In the genomic region with DNA sequence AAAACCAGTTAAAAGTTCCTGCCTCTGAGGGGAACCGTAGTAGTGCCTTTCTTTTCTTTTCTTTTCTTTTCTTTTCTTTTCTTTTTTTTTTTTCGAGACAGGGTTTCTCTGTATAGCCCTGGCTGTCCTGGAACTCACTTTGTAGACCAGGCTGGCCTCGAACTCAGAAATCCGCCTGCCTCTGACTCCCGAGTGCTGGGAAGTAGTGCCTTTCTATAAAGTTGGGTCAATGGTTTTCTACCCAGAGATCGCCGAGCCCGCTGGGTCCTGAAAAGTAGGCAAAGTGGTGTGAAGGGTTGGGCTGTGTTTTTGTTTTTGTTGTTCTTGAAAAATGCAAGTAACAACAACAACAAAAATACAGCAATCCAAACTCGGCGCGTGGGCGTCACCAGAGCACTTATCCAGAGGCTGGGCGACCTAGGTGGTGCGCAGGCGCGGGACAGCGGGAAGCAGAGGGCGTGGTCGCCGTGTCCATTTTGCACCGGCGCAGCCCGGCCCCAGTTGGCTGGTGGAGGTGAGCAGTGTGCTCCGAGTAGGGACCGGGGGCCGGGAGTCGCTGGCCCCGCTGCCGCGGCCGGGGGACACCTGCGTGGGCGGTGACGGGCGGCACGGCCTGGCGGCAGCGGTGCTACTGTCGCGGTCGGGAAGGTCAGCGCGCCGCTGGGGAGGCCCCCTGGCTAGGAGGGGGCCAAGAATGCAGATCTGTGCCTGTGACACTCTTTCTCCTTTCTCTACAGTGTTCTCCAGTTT, we compare ENCODE assay signal across 8 mouse cellular contexts. TPM values are rescaled to one million over a fixed set of nuclear protein-coding genes. Genes with fewer than 3 reads are reported as not detected.
DNase-seq lines count a peak whose midpoint lies in the region; ATAC-seq and TF ChIP-seq lines count a peak whose summit lies in the region.

No protein-coding gene starts in this region.

- no peak for TF ChIP-seq CTCF in bone marrow, adult 2 months (IDR thresholded peaks at IDR 0.05; ENCODE audit: control insufficient read depth, insufficient read depth, low read length)

- 3% methylated on average over 44 of the region's 44 CpGs for WGBS in bone marrow, adult 2 months
- WGBS in embryonic facial prominence, embryonic 15.5 days: 5% methylated on average over 42 of the region's 44 CpGs
- WGBS in kidney, embryonic 14.5 days: 6% methylated on average over 44 of the region's 44 CpGs
- 5% methylated on average over 44 of the region's 44 CpGs for WGBS in limb, embryonic 15.5 days

- H3K36me3 ChIP-seq in embryonic facial prominence, embryonic 15.5 days: 0 out of 2 replicates have a peak, but pooled peaks cover 8% of the 10 kb centered on the region
- H3K36me3 ChIP-seq in kidney, embryonic 14.5 days (ENCODE audit: control insufficient read depth, insufficient read depth, low read length): no peaks in the 10 kb centered on the region; the same call in 1 of the 2 replicates
- H3K36me3 ChIP-seq in limb, embryonic 15.5 days: peaks cover 16% of the 10 kb centered on the region

- H3K4me1 ChIP-seq in bone marrow, adult 2 months (ENCODE audit: control insufficient read depth, insufficient read depth, low read length): peaks cover 2% of the 10 kb centered on the region; the same call in 1 of the 2 replicates
- peaks cover 8% of the 10 kb centered on the region for H3K4me1 ChIP-seq in embryonic facial prominence, embryonic 15.5 days
- H3K4me1 ChIP-seq in kidney, embryonic 14.5 days (ENCODE audit: control insufficient read depth, insufficient read depth, low read length): 0 out of 2 replicates have a peak, but pooled peaks cover 6% of the 10 kb centered on the region
- H3K4me1 ChIP-seq in limb, embryonic 15.5 days: peaks cover 10% of the 10 kb centered on the region; the same call in 1 of the 2 replicates

- TF ChIP-seq POLR2A in bone marrow, adult 2 months (IDR thresholded peaks at IDR 0.05; ENCODE audit: borderline replicate concordance, control insufficient read depth, low read depth, low read length): peak; percentile 53; the same call in 1 of the 2 replicates

- DNase-seq in 416B (ENCODE audit: low read depth): peak; percentile 88
- peak; percentile 90 for DNase-seq in heart, adult 9 months (ENCODE audit: low spot score in 2 of 2)
- DNase-seq in monocyte, adult 2 months (ENCODE audit: low read depth in 1 of 2, low spot score in 2 of 2): peak; percentile 50 to 75
- DNase-seq in spleen, postnatal 36 days (ENCODE audit: low spot score in 2 of 2): peak; percentile 86 to 89

- H3K9ac ChIP-seq in embryonic facial prominence, embryonic 15.5 days: peak overlapping the region; percentile 84
- peak overlapping the region; percentile 73 for H3K9ac ChIP-seq in kidney, embryonic 14.5 days (ENCODE audit: low read depth, low read length)
- H3K9ac ChIP-seq in limb, embryonic 15.5 days: peak overlapping the region; percentile 88

- peak overlapping the region; percentile 51 for H3K4me2 ChIP-seq in embryonic facial prominence, embryonic 15.5 days (replicated peaks)
- H3K4me2 ChIP-seq in kidney, embryonic 14.5 days (replicated peaks; ENCODE audit: low read depth, low read length): peak overlapping the region; percentile 51
- peak overlapping the region; percentile 47 for H3K4me2 ChIP-seq in limb, embryonic 15.5 days

- H3K27me3 ChIP-seq in embryonic facial prominence, embryonic 15.5 days: no peaks in the 10 kb centered on the region
- no peaks in the 10 kb centered on the region for H3K27me3 ChIP-seq in kidney, embryonic 14.5 days (ENCODE audit: control insufficient read depth, insufficient read depth, low read length)
- no peaks in the 10 kb centered on the region for H3K27me3 ChIP-seq in limb, embryonic 15.5 days

- peak; percentile 90 for ATAC-seq in embryonic facial prominence, embryonic 15.5 days (ENCODE audit: insufficient number of reproducible peaks, low FRiP score, low TSS enrichment, low read depth)
- ATAC-seq in kidney, embryonic 14.5 days (ENCODE audit: low FRiP score, low TSS enrichment): peak; percentile 97
- ATAC-seq in limb, embryonic 15.5 days (ENCODE audit: insufficient number of reproducible peaks, low FRiP score, low TSS enrichment, low read depth): peak; percentile 94

- peak overlapping the region; percentile 69; the same call in 1 of the 2 replicates for H3K27ac ChIP-seq in bone marrow, adult 2 months (ENCODE audit: control insufficient read depth, insufficient read depth, low read depth, low read length, poor library complexity)
- peak overlapping the region; percentile 85 for H3K27ac ChIP-seq in embryonic facial prominence, embryonic 15.5 days (replicated peaks)
- H3K27ac ChIP-seq in kidney, embryonic 14.5 days (ENCODE audit: low read depth, low read length): peak overlapping the region; percentile 43; the same call in 1 of the 2 replicates
- H3K27ac ChIP-seq in limb, embryonic 15.5 days: peak overlapping the region; percentile 87

- H3K9me3 ChIP-seq in embryonic facial prominence, embryonic 15.5 days (replicated peaks): no peaks in the 10 kb centered on the region
- no peaks in the 10 kb centered on the region for H3K9me3 ChIP-seq in kidney, embryonic 14.5 days (ENCODE audit: control insufficient read depth, low read length)
- no peaks in the 10 kb centered on the region for H3K9me3 ChIP-seq in limb, embryonic 15.5 days

- H3K4me3 ChIP-seq in bone marrow, adult 2 months (replicated peaks; ENCODE audit: control insufficient read depth, low read depth, low read length): peak overlapping the region; percentile 67
- H3K4me3 ChIP-seq in embryonic facial prominence, embryonic 15.5 days (replicated peaks): peak overlapping the region; percentile 78
- peak overlapping the region; percentile 71 for H3K4me3 ChIP-seq in kidney, embryonic 14.5 days (ENCODE audit: low read length)
- H3K4me3 ChIP-seq in limb, embryonic 15.5 days: peak overlapping the region; percentile 70

RNA-seq across cellular contexts. Expression of gene Trim13, which starts 1.2 kb away (rescaled TPM):
- polyA plus RNA-seq in bone marrow, adult 2 months (2011; ENCODE audit: insufficient read depth, insufficient read length, low replicate concordance, missing spikeins): 1.0 and 8.7 TPM in 2 replicates
- polyA plus RNA-seq in embryonic facial prominence, embryonic 15.5 days (2015; fragmentation: Nextera tagmentation; extraction: Ambion mirVana): 20.5 and 21.2 TPM in 2 replicates
- 15.3 and 16.1 TPM in 2 replicates for polyA plus RNA-seq in kidney, embryonic 14.5 days (2014; fragmentation: Nextera tagmentation; extraction: Ambion mirVana)
- 21.2 and 21.4 TPM in 2 replicates for polyA plus RNA-seq in limb, embryonic 15.5 days (2015; fragmentation: Nextera tagmentation; extraction: Ambion mirVana)

RNA-seq across cellular contexts. Expression of gene Kcnrg, which starts 8.0 kb away (rescaled TPM):
- polyA plus RNA-seq in bone marrow, adult 2 months (2011; ENCODE audit: insufficient read depth, insufficient read length, low replicate concordance, missing spikeins): not detected in 2 replicates
- 2.2 and 3.3 TPM in 2 replicates for polyA plus RNA-seq in embryonic facial prominence, embryonic 15.5 days (2015; fragmentation: Nextera tagmentation; extraction: Ambion mirVana)
- 0.43 and 0.46 TPM in 2 replicates for polyA plus RNA-seq in kidney, embryonic 14.5 days (2014; fragmentation: Nextera tagmentation; extraction: Ambion mirVana)
- 0.79 and 0.96 TPM in 2 replicates for polyA plus RNA-seq in limb, embryonic 15.5 days (2015; fragmentation: Nextera tagmentation; extraction: Ambion mirVana)

RNA-seq across cellular contexts. Expression of gene Spryd7, which starts 42.5 kb away (rescaled TPM):
- 0.66 and 4.7 TPM in 2 replicates for polyA plus RNA-seq in bone marrow, adult 2 months (2011; ENCODE audit: insufficient read depth, insufficient read length, low replicate concordance, missing spikeins)
- 23.5 and 23.8 TPM in 2 replicates for polyA plus RNA-seq in embryonic facial prominence, embryonic 15.5 days (2015; fragmentation: Nextera tagmentation; extraction: Ambion mirVana)
- 23.3 and 24.0 TPM in 2 replicates for polyA plus RNA-seq in kidney, embryonic 14.5 days (2014; fragmentation: Nextera tagmentation; extraction: Ambion mirVana)
- 25.7 and 26.0 TPM in 2 replicates for polyA plus RNA-seq in limb, embryonic 15.5 days (2015; fragmentation: Nextera tagmentation; extraction: Ambion mirVana)

Comparison
In these comparisons a context has a peak if more than half of its experiments do, and no peak if none do; other contexts are left out.
1. Peak in every context shown above with its lines: DNase-seq, ATAC-seq, H3K4me3 ChIP-seq and H3K27ac ChIP-seq.